Mouse (Mus musculus): ENCODE results near the gene Gm4353.

DNA sequence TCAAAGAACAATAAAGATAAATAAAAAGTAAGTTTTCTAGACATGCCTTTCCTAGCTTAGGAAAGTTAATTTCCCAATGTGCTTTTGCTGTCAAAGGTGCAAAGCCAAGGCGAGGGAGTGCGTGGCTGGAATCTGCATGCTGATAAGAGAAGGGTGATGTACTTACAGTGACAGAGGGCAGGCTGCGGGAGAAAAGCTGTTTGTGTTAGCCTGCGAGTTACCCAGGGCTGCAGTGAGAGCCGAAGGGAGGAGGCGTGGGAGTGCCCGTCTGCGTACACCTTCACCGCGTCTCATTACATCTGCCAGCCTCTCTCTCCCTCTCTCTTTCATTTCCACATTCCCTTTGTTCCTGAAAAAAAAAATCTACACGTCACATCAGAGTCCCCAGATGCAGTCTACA lies 45.9 kb downstream of the Gm4353 start, which contains the start of gene Sox6:
- no peak for TF ChIP-seq POLR2A (IDR thresholded peaks at IDR 0.05; ENCODE audit: insufficient read length, low read depth)
- TF ChIP-seq REST (IDR thresholded peaks at IDR 0.05; ENCODE audit: insufficient read depth, insufficient read length), result no peak
- no peak for TF ChIP-seq MYOD1 (IDR thresholded peaks at IDR 0.05; ENCODE audit: control insufficient read depth in 1 of 3, insufficient read length in 2 of 3, low read depth in 2 of 3)
- TF ChIP-seq TCF12 (IDR thresholded peaks at IDR 0.05; ENCODE audit: insufficient read depth, poor library complexity, severe bottlenecking), result no peak
- TF ChIP-seq MYOG (IDR thresholded peaks at IDR 0.05; ENCODE audit: control insufficient read depth in 1 of 3, insufficient read depth in 1 of 3, insufficient read length in 2 of 3, low read depth in 2 of 3), result no peak
- no peak for TF ChIP-seq USF1 (IDR thresholded peaks at IDR 0.05; ENCODE audit: low read depth)

Data from myocyte (in vitro differentiated cells).